Mouse (Mus musculus) forebrain, embryonic 12.5 days (tissue): Measurements from ENCODE around the gene Ing4. TPM values are rescaled to one million over a fixed set of nuclear protein-coding genes. Genes with fewer than 3 reads are reported as not detected.

Source experiments
- ATAC-seq: fragments of 200-750 bp; cut with Nextera tagmentation; 2 replicates; pipeline ENCODE4 v1.8.0; 2017; ENCODE audit warnings: moderate TSS enrichment; ENCODE audit not compliant: low FRiP score
- H3K27ac ChIP-seq: fragments of 300-500 bp; sonication (generic); 2 replicates; pipeline ENCODE4 v1.5.1; 2016; ENCODE audit warnings: mild to moderate bottlenecking
- H3K27me3 ChIP-seq: fragments of 300-500 bp; sonication (generic); 2 replicates; pipeline ENCODE4 v1.6.1; 2016; ENCODE audit warnings: mild to moderate bottlenecking
- H3K36me3 ChIP-seq: fragments of 300-500 bp; sonication (generic); replicated peaks from 2 replicates; pipeline ENCODE4 v1.6.1; 2016; ENCODE audit warnings: mild to moderate bottlenecking
- H3K4me1 ChIP-seq: fragments of 300-500 bp; sonication (generic); 2 replicates; pipeline ENCODE4 v1.6.1; 2016
- H3K4me2 ChIP-seq: fragments of 300-500 bp; sonication (generic); 2 replicates; pipeline ENCODE4 v1.6.1; 2016; ENCODE audit warnings: mild to moderate bottlenecking, moderate library complexity
- H3K4me3 ChIP-seq: fragments of 300-500 bp; sonication (generic); replicated peaks from 2 replicates; pipeline ENCODE4 v1.5.1; 2016; ENCODE audit warnings: mild to moderate bottlenecking
- H3K9ac ChIP-seq: fragments of 300-500 bp; sonication (generic); 2 replicates; pipeline ENCODE4 v1.6.1; 2016; ENCODE audit warnings: mild to moderate bottlenecking
- H3K9me3 ChIP-seq: fragments of 300-500 bp; sonication (generic); 2 replicates; pipeline ENCODE4 v1.6.1; 2016
- WGBS: fragments of 180-500 bp; shearing (Covaris S2); methylation state at CpG from one replicate; pipeline ENCODE4 v1.1.7; 2016; 5-methylcytosine and 5-hydroxymethylcytosine counted together
- polyA plus RNA-seq: library from polyadenylated mRNA; unstranded; fragments of >200 nt; fragmentation: Nextera tagmentation; extraction: Ambion mirVana; gene quantifications from 2 replicates; pipeline ENCODE4 v1.2.1, GENCODE M21; 2016

Ing4 gene
- polyA plus RNA-seq, result 163 and 164 TPM in 2 replicates

- under 1% methylated on average over 26 of the region's 26 CpGs for WGBS
- peak; percentile 96 for ATAC-seq
- Histone ChIP-seq H3K36me3 (peaks cover 48% of the 10 kb centered on the region), H3K4me1 (peaks cover 14% of the 10 kb centered on the region), H3K27me3 (no peaks in the 10 kb centered on the region), H3K4me2 (peak within 1 kb of the TSS; percentile 61), H3K4me3 (peak within 1 kb of the TSS; percentile 72), H3K9me3 (no peaks in the 10 kb centered on the region), H3K9ac (peak within 1 kb of the TSS; percentile 69), H3K27ac (peak within 1 kb of the TSS; percentile 65)
Measured at GRCm38 (mm10) chr6:125039533-125040153, at the start of gene Ing4. Gene Ing4 (plus strand): TSS chr6:125039760.

DNA sequence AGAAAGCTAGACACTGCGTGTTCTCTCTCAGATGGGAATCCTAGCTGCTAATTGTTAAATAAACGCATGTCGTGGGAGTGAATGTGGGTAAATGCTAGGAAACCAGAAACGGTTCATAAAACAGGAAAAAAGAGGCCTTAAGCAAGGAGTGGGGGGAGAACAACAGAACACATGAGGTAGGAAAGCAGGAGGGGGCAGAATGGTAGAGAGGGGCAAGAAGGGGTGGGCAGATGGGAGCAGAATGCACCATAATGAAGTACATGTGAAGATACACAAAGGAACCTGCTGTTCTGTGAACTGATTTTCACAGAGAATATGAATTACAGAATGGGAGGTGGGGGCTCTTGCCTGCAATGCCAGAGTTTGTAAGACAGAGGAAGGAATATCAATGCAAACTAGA is 47.3 kb upstream of the Ing4 start:
- H3K27me3 ChIP-seq, result peaks cover 58% of the 10 kb centered on the region
- peaks cover 20% of the 10 kb centered on the region for H3K4me1 ChIP-seq
- H3K27ac ChIP-seq, result no peak overlapping the region
- no peak for ATAC-seq
- H3K36me3 ChIP-seq, result no peaks in the 10 kb centered on the region
- 81% methylated on average over 4 of the region's 4 CpGs for WGBS
- H3K9me3 ChIP-seq, result peaks cover 9% of the 10 kb centered on the region
- H3K9ac ChIP-seq, result no peak overlapping the region
- H3K4me2 ChIP-seq, result no peak overlapping the region
- H3K4me3 ChIP-seq, result no peak overlapping the region

DNA sequence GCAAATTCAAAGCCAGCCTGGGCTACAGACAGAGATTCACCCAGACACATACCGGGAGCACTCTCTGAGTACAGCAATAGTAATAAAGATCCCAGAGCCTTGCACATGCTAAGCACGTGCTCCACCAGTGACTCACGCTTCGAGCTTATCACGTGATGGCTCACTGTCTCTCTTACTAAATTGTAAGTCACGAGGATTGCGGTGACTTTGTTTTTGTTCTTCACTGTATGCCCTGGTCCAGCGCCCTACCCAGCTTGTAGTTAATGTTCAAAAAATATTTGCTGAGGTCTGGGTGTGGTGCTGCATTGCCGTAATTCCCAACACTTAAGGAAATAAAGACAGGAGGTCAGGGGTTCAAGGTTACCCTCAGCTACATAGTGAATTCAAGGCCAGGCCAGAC is 46.2 kb upstream of the Ing4 start:
- Histone ChIP-seq H3K27ac (no peak overlapping the region), H3K4me1 (peaks cover 30% of the 10 kb centered on the region), H3K36me3 (no peaks in the 10 kb centered on the region), H3K9ac (no peak overlapping the region), H3K4me2 (no peak overlapping the region), H3K4me3 (no peak overlapping the region), H3K27me3 (peaks cover 69% of the 10 kb centered on the region), H3K9me3 (peaks cover 9% of the 10 kb centered on the region)
- 85% methylated on average over 9 of the region's 9 CpGs for WGBS
- ATAC-seq, result no peak

DNA sequence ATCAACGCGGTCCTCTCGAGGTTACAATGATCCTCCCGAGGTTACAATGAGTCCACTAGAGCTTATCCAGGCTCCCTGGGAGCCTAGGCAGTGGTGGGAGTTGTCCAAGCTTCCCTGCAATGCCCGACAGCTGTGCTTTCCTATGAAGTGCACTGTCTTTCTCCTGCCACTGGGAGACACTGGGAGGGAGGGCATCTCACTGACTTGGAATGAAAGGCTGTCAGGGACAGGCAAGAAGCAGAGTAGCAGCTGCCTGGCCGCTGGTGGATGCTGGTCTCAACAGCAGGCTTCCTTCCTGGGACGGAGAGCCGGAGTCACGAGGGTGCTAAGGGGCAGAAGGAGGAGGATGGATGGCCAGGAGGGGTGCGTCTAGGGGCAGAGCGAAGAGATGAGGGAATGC is 45.7 kb upstream of the Ing4 start:
- no peak overlapping the region for H3K27ac ChIP-seq
- H3K4me2 ChIP-seq, result peak overlapping the region; percentile 25; the same call in 1 of the 2 replicates
- H3K4me1 ChIP-seq, result peaks cover 30% of the 10 kb centered on the region
- 7% methylated on average over 10 of the region's 11 CpGs for WGBS
- H3K9ac ChIP-seq, result peak overlapping the region; percentile 47
- peaks cover 75% of the 10 kb centered on the region for H3K27me3 ChIP-seq
- no peak for ATAC-seq
- peak overlapping the region; percentile 9; the same call in 1 of the 2 replicates for H3K4me3 ChIP-seq
- peaks cover 9% of the 10 kb centered on the region for H3K9me3 ChIP-seq
- no peaks in the 10 kb centered on the region for H3K36me3 ChIP-seq

DNA sequence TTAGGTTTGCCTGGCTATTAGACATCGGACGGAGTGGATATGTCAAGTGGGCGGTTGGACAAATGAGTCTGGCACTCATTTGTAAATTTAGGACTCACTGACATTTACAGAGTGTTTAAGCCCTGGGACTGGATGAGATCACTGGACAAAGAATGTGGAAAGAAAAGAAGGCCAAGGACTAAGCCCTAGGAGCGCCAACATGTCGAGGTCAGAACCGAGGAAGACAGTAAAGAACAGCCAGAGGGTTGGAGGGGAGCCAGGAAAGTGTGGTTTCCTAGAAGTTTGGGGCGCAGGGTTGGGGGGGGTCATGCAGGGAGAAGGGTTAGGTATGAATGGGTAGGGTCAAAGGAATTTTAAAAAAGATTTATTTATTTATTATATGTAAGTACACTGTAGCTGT is 44.3 kb upstream of the Ing4 start:
- H3K27me3 ChIP-seq, result peaks cover 88% of the 10 kb centered on the region
- 80% methylated on average over 7 of the region's 7 CpGs for WGBS
- H3K27ac ChIP-seq, result no peak overlapping the region
- H3K4me1 ChIP-seq, result peaks cover 30% of the 10 kb centered on the region
- no peak overlapping the region for H3K4me3 ChIP-seq
- H3K9ac ChIP-seq, result no peak overlapping the region
- H3K4me2 ChIP-seq, result no peak overlapping the region
- no peak for ATAC-seq
- no peaks in the 10 kb centered on the region for H3K36me3 ChIP-seq
- peaks cover 2% of the 10 kb centered on the region; the same call in 1 of the 2 replicates for H3K9me3 ChIP-seq

- no peak for ATAC-seq
- H3K4me3 ChIP-seq, result peak overlapping the region; percentile 65
- H3K27me3 ChIP-seq, result peaks cover 95% of the 10 kb centered on the region
- no peaks in the 10 kb centered on the region for H3K36me3 ChIP-seq
- no peaks in the 10 kb centered on the region for H3K9me3 ChIP-seq
- WGBS, result 43% methylated on average over 8 of the region's 8 CpGs
- peak overlapping the region; percentile 100 for H3K4me2 ChIP-seq
- H3K27ac ChIP-seq, result no peak overlapping the region
- H3K9ac ChIP-seq, result peak overlapping the region; percentile 80
- peaks cover 30% of the 10 kb centered on the region for H3K4me1 ChIP-seq
Measured at GRCm38 (mm10) chr6:124995831-124996403, 43.6 kb upstream of the Ing4 start.

GRCm38 (mm10) chr6:124996551-124997501 is 42.7 kb upstream of the Ing4 start, which contains the start of gene Pianp:
Gene Pianp (plus strand): TSS chr6:124996694.
- ATAC-seq, result peak; percentile 84

GRCm38 (mm10) chr6:124998066-124998465 is 41.5 kb upstream of the Ing4 start:
- Histone ChIP-seq H3K4me1 (peaks cover 30% of the 10 kb centered on the region), H3K4me2 (peak overlapping the region; percentile 100), H3K27ac (no peak overlapping the region), H3K36me3 (no peaks in the 10 kb centered on the region), H3K27me3 (peaks cover 97% of the 10 kb centered on the region), H3K9me3 (no peaks in the 10 kb centered on the region), H3K4me3 (peak overlapping the region; percentile 65), H3K9ac (0 out of 2 replicates have a peak overlapping the region, but pooled peaks have one; percentile 80)
- no peak for ATAC-seq
- WGBS, result 10% methylated on average over 8 of the region's 8 CpGs

More at GRCm38 (mm10) chr6:124996551-124997501, 42.7 kb upstream of the Ing4 start, which contains the start of gene Pianp:
- H3K27ac ChIP-seq, result no peak within 1 kb of the TSS
- H3K4me3 ChIP-seq, result peak within 1 kb of the TSS; percentile 65
- no peaks in the 10 kb centered on the region for H3K9me3 ChIP-seq
- peaks cover 30% of the 10 kb centered on the region for H3K4me1 ChIP-seq
- WGBS, result under 1% methylated on average over 72 of the region's 78 CpGs
- peaks cover 99% of the 10 kb centered on the region for H3K27me3 ChIP-seq
- H3K36me3 ChIP-seq, result no peaks in the 10 kb centered on the region
- H3K9ac ChIP-seq, result peak within 1 kb of the TSS; percentile 80
- H3K4me2 ChIP-seq, result peak within 1 kb of the TSS; percentile 100

GRCm38 (mm10) chr6:124999091-124999490 is 40.5 kb upstream of the Ing4 start:
- Histone ChIP-seq H3K9me3 (no peaks in the 10 kb centered on the region), H3K27me3 (peaks cover 95% of the 10 kb centered on the region), H3K36me3 (no peaks in the 10 kb centered on the region), H3K4me3 (no peak overlapping the region), H3K4me2 (no peak overlapping the region), H3K4me1 (peaks cover 32% of the 10 kb centered on the region), H3K27ac (no peak overlapping the region), H3K9ac (no peak overlapping the region)
- WGBS, result 51% methylated on average over 14 of the region's 14 CpGs
- ATAC-seq, result no peak

DNA sequence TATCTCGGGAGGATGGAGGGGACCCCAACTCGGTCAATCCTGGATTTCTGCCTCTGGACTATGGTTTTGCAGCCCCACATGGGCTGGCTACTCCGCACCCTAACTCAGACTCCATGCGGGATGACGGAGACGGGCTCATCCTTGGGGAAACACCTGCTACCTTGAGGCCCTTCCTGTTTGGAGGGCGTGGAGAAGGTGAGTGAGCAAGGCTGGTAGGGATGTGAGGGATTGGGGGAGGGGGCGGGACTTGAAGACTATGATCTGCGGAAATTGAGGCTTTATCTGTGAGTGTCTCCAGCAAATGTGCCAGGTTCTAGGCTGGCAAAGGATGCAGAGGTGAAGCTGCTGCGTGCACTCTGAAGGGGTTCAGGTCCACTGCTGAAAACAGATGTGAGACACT is 40.0 kb upstream of the Ing4 start:
- peaks cover 31% of the 10 kb centered on the region for H3K4me1 ChIP-seq
- H3K9me3 ChIP-seq, result no peaks in the 10 kb centered on the region
- WGBS, result 37% methylated on average over 10 of the region's 10 CpGs
- H3K4me2 ChIP-seq, result no peak overlapping the region
- no peak overlapping the region for H3K27ac ChIP-seq
- H3K9ac ChIP-seq, result no peak overlapping the region
- peaks cover 91% of the 10 kb centered on the region for H3K27me3 ChIP-seq
- ATAC-seq, result no peak
- H3K36me3 ChIP-seq, result no peaks in the 10 kb centered on the region
- no peak overlapping the region for H3K4me3 ChIP-seq

- peaks cover 50% of the 10 kb centered on the region for H3K27me3 ChIP-seq
- peaks cover 20% of the 10 kb centered on the region for H3K4me1 ChIP-seq
- H3K9ac ChIP-seq, result no peak overlapping the region
Measured at GRCm38 (mm10) chr6:125003706-125004105, 35.9 kb upstream of the Ing4 start.

DNA sequence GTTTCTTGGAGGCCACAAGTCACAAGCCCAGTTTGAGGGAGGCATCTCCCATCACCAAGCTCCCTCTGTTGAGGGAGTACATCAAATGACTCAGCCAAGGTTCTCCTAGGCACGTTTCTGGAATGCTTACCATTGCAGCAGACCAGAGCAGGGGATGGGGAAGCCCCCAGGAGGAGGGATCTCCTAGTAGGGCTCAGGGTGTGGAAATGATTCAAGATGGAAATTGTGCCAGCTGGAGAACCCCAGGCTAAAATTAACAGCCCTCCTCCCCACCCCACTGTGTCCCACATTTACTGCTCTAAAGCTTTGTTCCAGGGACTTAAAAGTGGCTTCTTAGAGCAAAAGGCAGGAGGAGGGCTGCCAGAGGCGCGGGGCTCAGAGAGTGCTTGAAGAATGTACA is 34.5 kb upstream of the Ing4 start:
- Histone ChIP-seq H3K27ac (no peak overlapping the region), H3K4me3 (no peak overlapping the region), H3K9me3 (no peaks in the 10 kb centered on the region), H3K4me2 (no peak overlapping the region), H3K27me3 (peaks cover 36% of the 10 kb centered on the region), H3K9ac (no peak overlapping the region), H3K36me3 (no peaks in the 10 kb centered on the region), H3K4me1 (peaks cover 25% of the 10 kb centered on the region)
- ATAC-seq, result no peak
- WGBS, result 48% methylated on average over 3 of the region's 3 CpGs

More at GRCm38 (mm10) chr6:125003706-125004105, 35.9 kb upstream of the Ing4 start:
- no peak overlapping the region for H3K4me2 ChIP-seq
- no peak for ATAC-seq
- WGBS, result 64% methylated on average over 3 of the region's 3 CpGs
- no peaks in the 10 kb centered on the region for H3K9me3 ChIP-seq
- H3K4me3 ChIP-seq, result no peak overlapping the region
- no peak overlapping the region for H3K27ac ChIP-seq
- H3K36me3 ChIP-seq, result no peaks in the 10 kb centered on the region
